8 mouse cellular contexts compared by ENCODE assay signal in the genomic region with DNA sequence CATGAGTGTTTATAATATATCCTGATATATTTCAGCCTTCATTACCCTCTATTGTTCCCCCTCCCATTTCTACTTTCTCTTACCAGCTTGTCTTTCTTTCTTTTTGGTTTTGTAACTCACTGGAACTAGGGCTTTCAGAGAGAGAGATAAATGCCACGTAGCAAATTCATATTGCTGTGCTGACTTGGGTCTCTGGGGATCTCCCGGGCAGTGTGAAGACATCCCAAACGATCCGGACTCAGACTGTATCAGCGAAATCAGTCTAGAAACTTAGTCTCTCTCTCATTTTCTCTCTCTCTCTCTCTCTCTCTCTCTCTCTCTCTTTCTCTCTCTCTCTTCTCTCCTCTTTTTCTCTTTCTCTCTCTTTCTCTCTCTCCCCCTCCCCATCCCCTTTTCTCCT. TPM values are rescaled to one million over a fixed set of nuclear protein-coding genes. Genes with fewer than 3 reads are reported as not detected.
DNase-seq lines count a peak whose midpoint lies in the region; ATAC-seq and TF ChIP-seq lines count a peak whose summit lies in the region.

No protein-coding gene starts in this region.

- no peaks in the 10 kb centered on the region for H3K9me3 ChIP-seq in limb, embryonic 12.5 days

- H3K4me3 ChIP-seq in gastrocnemius, adult 2 months, result peak overlapping the region; percentile 83
- peak overlapping the region; percentile 89 for H3K4me3 ChIP-seq in liver, adult 2 months (ENCODE audit: insufficient read depth, low read depth, low read length)
- no peak overlapping the region for H3K4me3 ChIP-seq in limb, embryonic 12.5 days (replicated peaks)

- no peak for TF ChIP-seq CTCF in gastrocnemius, adult 2 months (IDR thresholded peaks at IDR 0.05)
- TF ChIP-seq CTCF in liver, adult 2 months (IDR thresholded peaks at IDR 0.05; ENCODE audit: low read depth, low read length), result no peak
- TF ChIP-seq CTCF in brain, embryonic 14.5 days (IDR thresholded peaks at IDR 0.05; ENCODE audit: borderline replicate concordance, extremely low read depth, insufficient read depth, insufficient read length), result no peak

- no peak for TF ChIP-seq POLR2A in liver, adult 2 months (IDR thresholded peaks at IDR 0.05; ENCODE audit: extremely low read depth, insufficient read depth, low read length)
- no peak for TF ChIP-seq POLR2A in brain, embryonic 14.5 days (IDR thresholded peaks at IDR 0.05; ENCODE audit: borderline replicate concordance, extremely low read depth, insufficient read depth, insufficient read length, poor library complexity, severe bottlenecking)

- ATAC-seq in limb, embryonic 12.5 days (ENCODE audit: insufficient number of reproducible peaks, insufficient read depth, low FRiP score, low TSS enrichment, low read depth), result no peak

- peak overlapping the region; percentile 58 for H3K9ac ChIP-seq in liver, adult 2 months (ENCODE audit: low read depth, low read length)
- no peak overlapping the region for H3K9ac ChIP-seq in limb, embryonic 12.5 days (replicated peaks)

- intact Hi-C loops in gastrocnemius, adult 2 months (cut with DNase I), result no loop called here
- intact Hi-C loops in gastrocnemius, postnatal 36 days (cut with DNase I), result no loop called here

- no peaks in the 10 kb centered on the region for H3K27me3 ChIP-seq in liver, adult 2 months (ENCODE audit: control insufficient read depth, insufficient read depth, low read length)
- H3K27me3 ChIP-seq in limb, embryonic 12.5 days, result peaks cover 3% of the 10 kb centered on the region; the same call in 1 of the 2 replicates

- H3K4me1 ChIP-seq in liver, adult 2 months (ENCODE audit: control insufficient read depth, insufficient read depth, low read length), result peaks cover 4% of the 10 kb centered on the region
- no peaks in the 10 kb centered on the region for H3K4me1 ChIP-seq in limb, embryonic 12.5 days (replicated peaks)

- H3K79me2 ChIP-seq in liver, adult 2 months (ENCODE audit: control insufficient read depth, insufficient read depth, low read length), result peaks cover 15% of the 10 kb centered on the region

- WGBS in liver, adult 2 months, result 17% methylated on average over 5 of the region's 5 CpGs
- 60% methylated on average over 5 of the region's 5 CpGs for WGBS in limb, embryonic 12.5 days

- peak overlapping the region; percentile 93 for H3K4me2 ChIP-seq in limb, embryonic 12.5 days

- peak overlapping the region; percentile 82 for H3K27ac ChIP-seq in gastrocnemius, adult 2 months
- peak overlapping the region; percentile 97 for H3K27ac ChIP-seq in liver, adult 2 months (replicated peaks; ENCODE audit: insufficient read depth, low read depth, low read length)
- H3K27ac ChIP-seq in limb, embryonic 12.5 days, result no peak overlapping the region

- peaks cover 4% of the 10 kb centered on the region; the same call in 1 of the 2 replicates for H3K36me3 ChIP-seq in liver, adult 2 months (ENCODE audit: control insufficient read depth, insufficient read depth, low read length)
- H3K36me3 ChIP-seq in limb, embryonic 12.5 days, result no peaks in the 10 kb centered on the region

- no peak for DNase-seq in gastrocnemius, adult 2 months
- DNase-seq in gastrocnemius, postnatal 36 days, result no peak
- no peak for DNase-seq in liver, adult 2 months (ENCODE audit: extremely low read depth, low read depth, low spot score)
- no peak for DNase-seq in liver
- peak; percentile 7 for DNase-seq in brain, embryonic 14.5 days (ENCODE audit: low read depth)
- no peak for DNase-seq in left cerebral cortex, adult 11 months (ENCODE audit: low spot score)
- no peak for DNase-seq in right cerebral cortex, postnatal 25 days

RNA-seq across cellular contexts. Expression of gene Ctsh, which starts 1.5 kb away (rescaled TPM):
- 10 to 100 TPM in 1 of 2 experiments, 1 to 10 TPM in 1; 9.9 to 13.5 TPM for total RNA-seq in gastrocnemius, adult 2 months (2021)
- total RNA-seq in gastrocnemius, postnatal 36 days (2021), result 10 to 100 TPM; 12.2 to 13.2 TPM
- total RNA-seq in liver, adult 2 months (2014; rRNA removed), result 551 and 607 TPM in 2 replicates
- polyA plus RNA-seq in liver, adult 2 months (2012; rRNA removed), result 109 and 194 TPM in 2 replicates
- 5.5 and 7.4 TPM in 2 replicates for polyA plus RNA-seq in brain, embryonic 14.5 days (2012; rRNA removed)
- 12.6 and 15.9 TPM in 2 replicates for polyA plus RNA-seq in limb, embryonic 12.5 days (2016; fragmentation: Nextera tagmentation; extraction: Ambion mirVana)

RNA-seq across cellular contexts. Expression of gene Morf4l1, which starts 59.2 kb away (rescaled TPM):
- total RNA-seq in gastrocnemius, adult 2 months (2021), result 100 to 1,000 TPM; 189 to 208 TPM
- 100 to 1,000 TPM; 167 to 169 TPM for total RNA-seq in gastrocnemius, postnatal 36 days (2021)
- 144 and 161 TPM in 2 replicates for total RNA-seq in liver, adult 2 months (2014; rRNA removed)
- 56.1 and 67.4 TPM in 2 replicates for polyA plus RNA-seq in liver, adult 2 months (2012; rRNA removed)
- polyA plus RNA-seq in brain, embryonic 14.5 days (2012; rRNA removed), result 449 and 465 TPM in 2 replicates
- 502 and 512 TPM in 2 replicates for polyA plus RNA-seq in limb, embryonic 12.5 days (2016; fragmentation: Nextera tagmentation; extraction: Ambion mirVana)

Comparison
In these comparisons a context has a peak if more than half of its experiments do, and no peak if none do; other contexts are left out.
1. RNA of gene Ctsh, which starts 1.5 kb away (total RNA-seq): 551 to 607 TPM in liver, adult 2 months; 9.9 to 13.5 TPM in gastrocnemius, adult 2 months and 12.2 to 13.2 TPM in gastrocnemius, postnatal 36 days; every median in the first group is over 10 times any median in the second.